In genomic region chr12:99352136-99352535, GRCm38 (mm10) we compare ENCODE assay signal across 10 mouse cellular contexts.
DNase-seq lines count a peak whose midpoint lies in the region; ATAC-seq and TF ChIP-seq lines count a peak whose summit lies in the region.
"Had no signal": no experiment of that assay in that cellular context is flagged by ENCODE, and none has a peak within 500 bp of the region (broad histone marks: within the 10 kb centered on the region; RNA-seq: fewer than 3 reads in every experiment).

No protein-coding gene starts in this region.

- H3K36me3 ChIP-seq in liver, embryonic 13.5 days = no peaks in the 10 kb centered on the region
- no peaks in the 10 kb centered on the region for H3K36me3 ChIP-seq in liver, embryonic 11.5 days (ENCODE audit: control insufficient read depth, insufficient read depth, low read length)
- no peaks in the 10 kb centered on the region for H3K36me3 ChIP-seq in intestine, embryonic 14.5 days (ENCODE audit: control insufficient read depth, insufficient read depth, low read length)
- no peaks in the 10 kb centered on the region for H3K36me3 ChIP-seq in small intestine, adult 2 months (ENCODE audit: control insufficient read depth, insufficient read depth, low read length)
- H3K36me3 ChIP-seq: embryonic facial prominence, embryonic 12.5 days; hindbrain, embryonic 10.5 days had no signal

- no peak for ATAC-seq in liver, embryonic 13.5 days (ENCODE audit: low read depth)
- ATAC-seq in liver, embryonic 11.5 days (replicated peaks; ENCODE audit: low FRiP score) = no peak
- ATAC-seq in intestine, embryonic 14.5 days (replicated peaks; ENCODE audit: low FRiP score, low TSS enrichment, low read depth) = peak; percentile 68
- no peak for ATAC-seq in CD4-positive, CD25-positive, alpha-beta regulatory T cell, adult 4 months

- H3K9ac ChIP-seq in liver, embryonic 13.5 days = no peak overlapping the region
- no peak overlapping the region for H3K9ac ChIP-seq in liver, embryonic 11.5 days (ENCODE audit: low read depth, low read length)
- H3K9ac ChIP-seq in intestine, embryonic 14.5 days (ENCODE audit: low read length) = no peak overlapping the region
- H3K9ac ChIP-seq: embryonic facial prominence, embryonic 12.5 days had no signal

- no peak for TF ChIP-seq POLR2A in small intestine, adult 2 months (IDR thresholded peaks at IDR 0.05; ENCODE audit: low read depth, low read length)

- DNase-seq in liver, embryonic 13.5 days = no peak
- no peak for DNase-seq in liver, embryonic 11.5 days (ENCODE audit: low spot score)
- DNase-seq in adrenal gland, postnatal 14 days = peak; percentile 72
- no peak for DNase-seq in intestine, embryonic 14.5 days (ENCODE audit: low spot score)
- no peak for DNase-seq in cerebellum, postnatal 25 days
- DNase-seq: midbrain, embryonic 14.5 days had no signal

- H3K4me2 ChIP-seq in liver, embryonic 13.5 days = 0 out of 2 replicates have a peak overlapping the region, but pooled peaks have one; percentile 10
- H3K4me2 ChIP-seq in liver, embryonic 11.5 days = no peak overlapping the region
- H3K4me2 ChIP-seq in intestine, embryonic 14.5 days (ENCODE audit: low read length) = no peak overlapping the region
- H3K4me2 ChIP-seq: embryonic facial prominence, embryonic 12.5 days had no signal

- no peak for TF ChIP-seq CTCF in small intestine, adult 2 months (IDR thresholded peaks at IDR 0.05; ENCODE audit: extremely low read depth, insufficient read length, insufficient replicate concordance, low read depth, low read length)

- H3K4me3 ChIP-seq in liver, embryonic 13.5 days (replicated peaks) = no peak overlapping the region
- no peak overlapping the region for H3K4me3 ChIP-seq in liver, embryonic 11.5 days (ENCODE audit: low read depth, low read length)
- H3K4me3 ChIP-seq in intestine, embryonic 14.5 days (ENCODE audit: low read depth, low read length) = no peak overlapping the region
- peak overlapping the region; percentile 10; the same call in 1 of the 2 replicates for H3K4me3 ChIP-seq in small intestine, adult 2 months (ENCODE audit: low read depth, low read length)
- H3K4me3 ChIP-seq: embryonic facial prominence, embryonic 12.5 days; hindbrain, embryonic 10.5 days had no signal

- H3K4me1 ChIP-seq in liver, embryonic 13.5 days (replicated peaks) = peaks cover 63% of the 10 kb centered on the region
- H3K4me1 ChIP-seq in liver, embryonic 11.5 days (replicated peaks; ENCODE audit: control insufficient read depth, insufficient read depth, low read length) = peaks cover 40% of the 10 kb centered on the region
- H3K4me1 ChIP-seq in intestine, embryonic 14.5 days (replicated peaks; ENCODE audit: control insufficient read depth, insufficient read depth, low read length) = peaks cover 33% of the 10 kb centered on the region
- peaks cover 43% of the 10 kb centered on the region for H3K4me1 ChIP-seq in small intestine, adult 2 months (ENCODE audit: control insufficient read depth, insufficient read depth, insufficient read length, low read length)

- WGBS in liver, embryonic 13.5 days (ENCODE audit: insufficient replicate concordance) = 52% methylated on average over 7 of the region's 7 CpGs
- WGBS in liver, embryonic 11.5 days = 68% methylated on average over 7 of the region's 7 CpGs
- WGBS in intestine, embryonic 14.5 days = 53% methylated on average over 7 of the region's 7 CpGs
- WGBS in small intestine, adult 2 months = 16% methylated on average over 7 of the region's 7 CpGs

- peak overlapping the region; percentile 11 for H3K27ac ChIP-seq in liver, embryonic 13.5 days
- no peak overlapping the region for H3K27ac ChIP-seq in liver, embryonic 11.5 days (ENCODE audit: low read depth, low read length)
- H3K27ac ChIP-seq in intestine, embryonic 14.5 days (ENCODE audit: low read depth) = no peak overlapping the region
- peak overlapping the region; percentile 34 for H3K27ac ChIP-seq in small intestine, adult 2 months (ENCODE audit: insufficient read depth, low read depth, low read length)
- H3K27ac ChIP-seq: embryonic facial prominence, embryonic 12.5 days; hindbrain, embryonic 10.5 days had no signal

- H3K27me3 ChIP-seq in liver, embryonic 13.5 days = no peaks in the 10 kb centered on the region
- no peaks in the 10 kb centered on the region for H3K27me3 ChIP-seq in liver, embryonic 11.5 days (replicated peaks; ENCODE audit: control insufficient read depth, insufficient read depth, low read length)
- no peaks in the 10 kb centered on the region for H3K27me3 ChIP-seq in intestine, embryonic 14.5 days (replicated peaks; ENCODE audit: control insufficient read depth, insufficient read depth, low read length)
- H3K27me3 ChIP-seq in small intestine, adult 2 months (ENCODE audit: control insufficient read depth, insufficient read depth, low read length) = no peaks in the 10 kb centered on the region
- H3K27me3 ChIP-seq: embryonic facial prominence, embryonic 12.5 days had no signal

- no peaks in the 10 kb centered on the region for H3K9me3 ChIP-seq in liver, embryonic 13.5 days (replicated peaks)
- no peaks in the 10 kb centered on the region for H3K9me3 ChIP-seq in liver, embryonic 11.5 days (ENCODE audit: control insufficient read depth, low read length)
- no peaks in the 10 kb centered on the region for H3K9me3 ChIP-seq in intestine, embryonic 14.5 days (ENCODE audit: control insufficient read depth, low read length)
- H3K9me3 ChIP-seq: embryonic facial prominence, embryonic 12.5 days; hindbrain, embryonic 10.5 days had no signal

Comparison
In these comparisons a context has a peak if more than half of its experiments do, and no peak if none do; other contexts are left out.
1. H3K27ac ChIP-seq: peak in liver, embryonic 13.5 days (single experiment) and small intestine, adult 2 months (single experiment); none in liver, embryonic 11.5 days (single experiment) and intestine, embryonic 14.5 days (single experiment).